Mouse (Mus musculus): ENCODE data around the gene Rtf1. TPM values are rescaled to one million over a fixed set of nuclear protein-coding genes. Genes with fewer than 3 reads are reported as not detected.
"Not testable (repeated sequence)": the region's sequence is repeated elsewhere in the genome, so short reads cannot be mapped to it uniquely, and the experiment has no call there.

Gene Rtf1
- 56.5 and 61.8 TPM in 2 replicates for polyA plus RNA-seq (2016; fragmentation: Nextera tagmentation; extraction: Ambion mirVana)

- Histone ChIP-seq H3K4me3 (peak within 1 kb of the TSS; percentile 99), H3K4me1 (peaks cover 24% of the 10 kb centered on the region), H3K27ac (peak within 1 kb of the TSS; percentile 93), H3K27me3 (ENCODE audit: poor library complexity, severe bottlenecking) (no peaks in the 10 kb centered on the region), H3K36me3 (replicated peaks) (peaks cover 11% of the 10 kb centered on the region), H3K9me3 (no peaks in the 10 kb centered on the region)
- 1% methylated on average over 58 of the region's 58 CpGs for WGBS
- peak; percentile 94 for DNase-seq (ENCODE audit: extremely low spot score, low spot score)
These were observed at the start of gene Rtf1 for GRCm38 (mm10) chr2:119674525-119675214. TSS of gene Rtf1 (plus strand) at chr2:119675068.

- no peaks in the 10 kb centered on the region for H3K9me3 ChIP-seq
- no peak overlapping the region for H3K27ac ChIP-seq
- H3K4me3 ChIP-seq, result no peak overlapping the region
- DNase-seq (ENCODE audit: extremely low spot score, low spot score), result no peak
- H3K27me3 ChIP-seq (ENCODE audit: poor library complexity, severe bottlenecking), result no peaks in the 10 kb centered on the region
- 92% methylated on average over 1 of the region's 1 CpGs for WGBS
- peaks cover 100% of the 10 kb centered on the region for H3K36me3 ChIP-seq (replicated peaks)
- no peaks in the 10 kb centered on the region for H3K4me1 ChIP-seq
These were observed 38.1 kb upstream of the Rtf1 start for GRCm38 (mm10) chr2:119636781-119637180.

GRCm38 (mm10) chr2:119641214-119641912 is 33.5 kb upstream of the Rtf1 start:
- H3K27me3 ChIP-seq (ENCODE audit: poor library complexity, severe bottlenecking), result no peaks in the 10 kb centered on the region
- DNase-seq (ENCODE audit: extremely low spot score, low spot score), result no peak
- no peaks in the 10 kb centered on the region for H3K9me3 ChIP-seq
- H3K4me1 ChIP-seq, result no peaks in the 10 kb centered on the region
- H3K4me3 ChIP-seq, result no peak overlapping the region
- 95% methylated on average over 5 of the region's 5 CpGs for WGBS
- no peak overlapping the region for H3K27ac ChIP-seq
- peaks cover 100% of the 10 kb centered on the region for H3K36me3 ChIP-seq (replicated peaks)

GRCm38 (mm10) chr2:119644254-119644653 is 30.6 kb upstream of the Rtf1 start:
- H3K4me3 ChIP-seq, result no peak overlapping the region
- no peak for DNase-seq (ENCODE audit: extremely low spot score, low spot score)
- H3K27ac ChIP-seq, result no peak overlapping the region
- no peaks in the 10 kb centered on the region for H3K9me3 ChIP-seq
- peaks cover 100% of the 10 kb centered on the region for H3K36me3 ChIP-seq (replicated peaks)
- no peaks in the 10 kb centered on the region for H3K27me3 ChIP-seq (ENCODE audit: poor library complexity, severe bottlenecking)
- H3K4me1 ChIP-seq, result no peaks in the 10 kb centered on the region
- 94% methylated on average over 5 of the region's 5 CpGs for WGBS

- Histone ChIP-seq H3K27ac (peak within 1 kb of the TSS; percentile 85), H3K4me3 (peak within 1 kb of the TSS; percentile 89), H3K27me3 (ENCODE audit: poor library complexity, severe bottlenecking) (no peaks in the 10 kb centered on the region), H3K4me1 (peaks cover 15% of the 10 kb centered on the region), H3K9me3 (no peaks in the 10 kb centered on the region), H3K36me3 (replicated peaks) (peaks cover 28% of the 10 kb centered on the region)
- WGBS, result 2% methylated on average over 44 of the region's 44 CpGs
- DNase-seq (ENCODE audit: extremely low spot score, low spot score), result peak; percentile 77
These were observed 12.4 kb upstream of the Rtf1 start, which contains the start of gene Ndufaf1 for GRCm38 (mm10) chr2:119662220-119663182. TSS of gene Ndufaf1 (minus strand) at chr2:119662827.

GRCm38 (mm10) chr2:119665744-119666143 is 9.1 kb upstream of the Rtf1 start:
- not testable (repeated sequence) for H3K4me3 ChIP-seq; H3K36me3 ChIP-seq (replicated peaks); DNase-seq (ENCODE audit: extremely low spot score, low spot score); H3K27ac ChIP-seq; H3K27me3 ChIP-seq (ENCODE audit: poor library complexity, severe bottlenecking); H3K9me3 ChIP-seq
- 74% methylated on average over 22 of the region's 23 CpGs for WGBS
- peaks cover 15% of the 10 kb centered on the region for H3K4me1 ChIP-seq

GRCm38 (mm10) chr2:119669010-119669409 is 5.9 kb upstream of the Rtf1 start:
- DNase-seq (ENCODE audit: extremely low spot score, low spot score), result no peak
- H3K27me3 ChIP-seq (ENCODE audit: poor library complexity, severe bottlenecking), result no peaks in the 10 kb centered on the region
- 14% methylated on average over 7 of the region's 7 CpGs for WGBS
- H3K4me3 ChIP-seq, result no peak overlapping the region
- no peaks in the 10 kb centered on the region for H3K9me3 ChIP-seq
- peaks cover 2% of the 10 kb centered on the region for H3K4me1 ChIP-seq
- H3K36me3 ChIP-seq (replicated peaks), result no peaks in the 10 kb centered on the region
- H3K27ac ChIP-seq, result no peak overlapping the region

- H3K27ac ChIP-seq, result peak overlapping the region; percentile 93
- peaks cover 14% of the 10 kb centered on the region for H3K36me3 ChIP-seq (replicated peaks)
- under 1% methylated on average over 39 of the region's 39 CpGs for WGBS
- no peak for DNase-seq (ENCODE audit: extremely low spot score, low spot score)
- no peaks in the 10 kb centered on the region for H3K27me3 ChIP-seq (ENCODE audit: poor library complexity, severe bottlenecking)
- H3K4me3 ChIP-seq, result peak overlapping the region; percentile 99
- H3K4me1 ChIP-seq, result peaks cover 24% of the 10 kb centered on the region
- H3K9me3 ChIP-seq, result no peaks in the 10 kb centered on the region
These were observed 432 bp downstream of the Rtf1 start for GRCm38 (mm10) chr2:119675215-119675784.

GRCm38 (mm10) chr2:119675831-119676230 is 963 bp downstream of the Rtf1 start:
- H3K36me3 ChIP-seq (replicated peaks), result peaks cover 16% of the 10 kb centered on the region
- H3K4me3 ChIP-seq, result peak overlapping the region; percentile 99
- no peaks in the 10 kb centered on the region for H3K9me3 ChIP-seq
- no peak for DNase-seq (ENCODE audit: extremely low spot score, low spot score)
- peaks cover 24% of the 10 kb centered on the region for H3K4me1 ChIP-seq
- 13% methylated on average over 5 of the region's 5 CpGs for WGBS
- peak overlapping the region; percentile 93 for H3K27ac ChIP-seq
- H3K27me3 ChIP-seq (ENCODE audit: poor library complexity, severe bottlenecking), result no peaks in the 10 kb centered on the region

- Histone ChIP-seq H3K4me1 (no peaks in the 10 kb centered on the region), H3K27ac (no peak overlapping the region), H3K4me3 (no peak overlapping the region), H3K9me3 (no peaks in the 10 kb centered on the region), H3K27me3 (ENCODE audit: poor library complexity, severe bottlenecking) (no peaks in the 10 kb centered on the region), H3K36me3 (replicated peaks) (peaks cover 57% of the 10 kb centered on the region)
- 87% methylated on average over 2 of the region's 2 CpGs for WGBS
- DNase-seq (ENCODE audit: extremely low spot score, low spot score), result no peak
These were observed 8.8 kb downstream of the Rtf1 start for GRCm38 (mm10) chr2:119683706-119684105.

GRCm38 (mm10) chr2:119692003-119692701 is 17.3 kb downstream of the Rtf1 start:
- Histone ChIP-seq H3K27ac (no peak overlapping the region), H3K9me3 (no peaks in the 10 kb centered on the region), H3K4me1 (no peaks in the 10 kb centered on the region), H3K27me3 (ENCODE audit: poor library complexity, severe bottlenecking) (no peaks in the 10 kb centered on the region), H3K4me3 (no peak overlapping the region), H3K36me3 (replicated peaks) (peaks cover 45% of the 10 kb centered on the region)
- 83% methylated on average over 9 of the region's 9 CpGs for WGBS
- DNase-seq (ENCODE audit: extremely low spot score, low spot score), result no peak

- H3K27ac ChIP-seq, result no peak overlapping the region
- H3K9me3 ChIP-seq, result no peaks in the 10 kb centered on the region
- no peak overlapping the region for H3K4me3 ChIP-seq
- no peaks in the 10 kb centered on the region for H3K4me1 ChIP-seq
- no peak for DNase-seq (ENCODE audit: extremely low spot score, low spot score)
- peaks cover 35% of the 10 kb centered on the region for H3K36me3 ChIP-seq (replicated peaks)
- WGBS, result 93% methylated on average over 2 of the region's 2 CpGs
- no peaks in the 10 kb centered on the region for H3K27me3 ChIP-seq (ENCODE audit: poor library complexity, severe bottlenecking)
These were observed 20.0 kb downstream of the Rtf1 start for GRCm38 (mm10) chr2:119694826-119695225.

Data from forebrain, embryonic 10.5 days (tissue).